Mouse (Mus musculus) CD4-positive, CD25-positive, alpha-beta regulatory T cell, adult 4 months (primary cell): ENCODE data around the gene Nmd3. TPM values are rescaled to one million over a fixed set of nuclear protein-coding genes. Genes with fewer than 3 reads are reported as not detected.

ENCODE experiments used
- ATAC-seq: one replicate; pipeline ENCODE4 v1.8.0; 2017
- polyA plus RNA-seq, 2 experiments: library from polyadenylated mRNA; unstranded; fragments of 100-300 nt; shearing (Covaris generic); gene quantifications; one replicate each; pipeline ENCODE4 v1.2.1; 2017

The Nmd3 gene
- 100 to 1,000 TPM; 138 to 139 TPM for polyA plus RNA-seq

- ATAC-seq, result peak; percentile 93
These were observed at the start of gene Nmd3 for GRCm38 (mm10) chr3:69721814-69722186. Gene Nmd3 (plus strand): TSS chr3:69721985.

- no peak for ATAC-seq
These were observed 48.4 kb upstream of the Nmd3 start for GRCm38 (mm10) chr3:69673351-69673750.

- ATAC-seq, result peak; percentile 83
These were observed 47.6 kb upstream of the Nmd3 start for GRCm38 (mm10) chr3:69674206-69674605.

- no peak for ATAC-seq
These were observed 32.0 kb upstream of the Nmd3 start for GRCm38 (mm10) chr3:69689791-69690190.

GRCm38 (mm10) chr3:69690939-69691338, 30.8 kb upstream of the Nmd3 start:
- ATAC-seq, result no peak

GRCm38 (mm10) chr3:69699851-69700500, 21.8 kb upstream of the Nmd3 start:
- ATAC-seq, result peak; percentile 90

- peak; percentile 35 for ATAC-seq
These were observed 19.9 kb upstream of the Nmd3 start for GRCm38 (mm10) chr3:69701905-69702304.

- no peak for ATAC-seq
These were observed 19.4 kb upstream of the Nmd3 start for GRCm38 (mm10) chr3:69702421-69702820.

- ATAC-seq, result no peak
These were observed 12.5 kb upstream of the Nmd3 start for GRCm38 (mm10) chr3:69709043-69709929.

- ATAC-seq, result no peak
These were observed 9.7 kb upstream of the Nmd3 start for GRCm38 (mm10) chr3:69711907-69712600.

GRCm38 (mm10) chr3:69717476-69717875, 4.3 kb upstream of the Nmd3 start:
- ATAC-seq, result no peak

GRCm38 (mm10) chr3:69722187-69722867, 542 bp downstream of the Nmd3 start:
- peak; percentile 40 for ATAC-seq

- no peak for ATAC-seq
These were observed 1.4 kb downstream of the Nmd3 start for GRCm38 (mm10) chr3:69723161-69723560.

GRCm38 (mm10) chr3:69730930-69731329, 9.1 kb downstream of the Nmd3 start:
- ATAC-seq, result no peak

- no peak for ATAC-seq
These were observed 12.2 kb downstream of the Nmd3 start for GRCm38 (mm10) chr3:69733939-69734338.

GRCm38 (mm10) chr3:69755192-69755591, 33.4 kb downstream of the Nmd3 start:
- no peak for ATAC-seq

GRCm38 (mm10) chr3:69755968-69756367, 34.2 kb downstream of the Nmd3 start:
- ATAC-seq, result no peak

- ATAC-seq, result peak; percentile 78
These were observed 34.7 kb downstream of the Nmd3 start for GRCm38 (mm10) chr3:69756499-69756898.

- no peak for ATAC-seq
These were observed 35.7 kb downstream of the Nmd3 start for GRCm38 (mm10) chr3:69757456-69757855.

GRCm38 (mm10) chr3:69760081-69760480, 38.3 kb downstream of the Nmd3 start:
- ATAC-seq, result no peak

- ATAC-seq, result no peak
These were observed 39.4 kb downstream of the Nmd3 start for GRCm38 (mm10) chr3:69761195-69761594.

- no peak for ATAC-seq
These were observed 41.1 kb downstream of the Nmd3 start for GRCm38 (mm10) chr3:69762838-69763368.
